Mouse (Mus musculus): Measurements from ENCODE around the gene Gadd45g. TPM values are rescaled to one million over a fixed set of nuclear protein-coding genes. Genes with fewer than 3 reads are reported as not detected.

The Gadd45g gene
- polyA plus RNA-seq, 1 experiment from 2014 or later: 192 TPM

DNA sequence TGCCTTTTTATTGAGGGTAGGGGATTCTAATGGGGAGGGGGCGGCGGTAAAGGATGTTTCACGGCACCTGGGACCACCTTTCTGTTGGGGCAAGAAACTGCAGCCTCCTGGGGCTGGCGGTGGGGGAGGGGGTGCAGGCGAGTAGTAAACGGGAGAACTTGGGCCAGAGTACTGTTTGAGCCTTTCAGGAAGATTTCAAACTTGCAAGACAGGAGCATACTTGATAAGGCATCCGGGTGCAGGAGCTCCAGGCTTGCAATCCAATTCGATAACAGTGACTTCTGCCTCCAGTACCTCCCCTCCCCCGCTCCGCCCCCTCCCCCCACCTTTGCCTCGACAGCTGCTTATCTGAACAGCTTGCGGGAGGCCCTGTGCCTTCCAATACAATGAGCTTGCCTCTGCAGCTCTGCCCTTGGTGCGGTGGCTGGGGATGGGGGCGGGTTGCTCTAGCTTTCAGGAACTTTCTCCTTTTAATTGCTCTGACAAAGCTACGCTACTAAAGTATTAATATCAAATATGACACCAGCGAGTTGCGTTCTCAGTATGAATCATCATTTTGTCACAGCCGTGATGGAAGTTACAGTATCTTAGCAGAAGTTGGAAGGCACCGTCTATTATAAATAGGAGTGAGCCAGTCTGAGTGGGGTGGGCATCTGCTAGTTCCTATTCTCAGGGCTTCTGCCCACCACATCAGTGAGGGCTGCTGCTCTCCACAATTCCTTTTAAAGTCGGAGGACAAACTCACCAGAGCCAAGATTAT is 2.2 kb downstream of the Gadd45g start:
- Histone ChIP-seq H3K27ac (replicated peaks) (peak overlapping the region; percentile 91), H3K4me1 (peaks cover 95% of the 10 kb centered on the region), H3K4me3 (peak overlapping the region; percentile 62), H3K9me3 (replicated peaks) (no peaks in the 10 kb centered on the region), H3K27me3 (ENCODE audit: low read depth, poor library complexity, severe bottlenecking) (peaks cover 77% of the 10 kb centered on the region), H3K36me3 (peaks cover 7% of the 10 kb centered on the region; the same call in 1 of the 2 replicates)
- DNase-seq (ENCODE audit: low spot score): peak; percentile 77
- under 1% methylated on average over 20 of the region's 20 CpGs for WGBS

DNA sequence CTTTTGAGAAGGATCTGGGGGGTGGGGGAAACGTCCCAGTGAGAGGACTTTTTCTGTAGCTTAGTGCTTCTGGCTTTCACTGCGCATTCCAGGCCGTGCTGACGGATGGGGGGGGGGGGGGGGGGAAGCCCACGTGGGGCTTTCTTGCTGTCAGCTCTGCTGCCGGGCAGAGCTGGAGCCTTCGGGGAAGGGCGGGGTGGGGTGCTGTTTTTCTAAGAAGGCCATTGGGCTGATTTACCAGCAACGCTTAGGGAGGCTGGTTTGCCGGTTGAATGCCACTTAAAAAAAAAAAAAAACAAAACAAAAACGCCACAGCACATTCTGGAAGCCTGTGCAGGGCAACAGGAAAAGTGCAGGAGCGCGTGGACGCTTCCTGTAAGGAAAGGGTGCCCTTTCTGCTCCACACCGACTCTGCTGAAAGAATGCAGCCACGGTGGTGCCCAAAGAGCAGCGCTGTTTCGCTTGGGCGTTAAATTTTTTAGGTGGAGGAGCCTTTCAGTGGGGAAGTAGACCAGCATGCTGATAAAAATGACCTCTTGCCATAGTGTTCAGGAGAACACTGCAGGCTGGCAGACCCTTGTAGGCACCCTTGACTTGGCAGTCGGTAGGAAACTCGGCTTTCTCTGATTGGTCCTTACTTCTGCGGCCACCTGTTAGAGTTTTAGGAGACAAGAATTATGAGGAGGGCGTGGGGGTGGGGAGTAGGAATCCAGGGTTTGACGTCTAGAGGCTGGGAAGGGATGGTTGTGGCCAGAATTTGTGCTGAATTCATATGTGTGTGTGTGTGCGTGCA is 3.0 kb downstream of the Gadd45g start:
- Histone ChIP-seq H3K27ac (replicated peaks) (peak overlapping the region; percentile 91), H3K27me3 (ENCODE audit: low read depth, poor library complexity, severe bottlenecking) (peaks cover 77% of the 10 kb centered on the region), H3K4me3 (peak overlapping the region; percentile 62), H3K4me1 (peaks cover 93% of the 10 kb centered on the region), H3K36me3 (peaks cover 7% of the 10 kb centered on the region; the same call in 1 of the 2 replicates), H3K9me3 (replicated peaks) (no peaks in the 10 kb centered on the region)
- peak; percentile 78 for DNase-seq (ENCODE audit: low spot score)
- 5% methylated on average over 25 of the region's 25 CpGs for WGBS

DNA sequence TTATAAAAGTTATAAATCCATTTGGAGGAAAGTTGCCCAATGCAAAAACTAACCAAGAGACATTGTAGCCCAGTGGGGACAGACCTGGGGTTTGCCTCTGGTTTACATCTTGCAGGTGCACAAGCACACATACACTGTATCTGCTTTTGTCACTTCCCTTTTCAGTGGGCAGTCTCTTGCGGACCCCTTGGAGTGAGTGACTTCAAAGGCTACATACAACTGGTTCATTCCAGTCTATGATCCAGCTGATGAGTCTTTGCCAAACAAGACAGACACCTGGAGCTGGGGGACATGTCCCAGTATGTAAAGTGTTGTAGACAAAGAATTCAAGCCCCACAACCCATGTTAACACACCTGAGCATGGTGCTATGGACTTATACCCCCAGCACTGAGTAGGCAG is 4.1 kb downstream of the Gadd45g start:
- no peaks in the 10 kb centered on the region for H3K9me3 ChIP-seq (replicated peaks)
- no peak overlapping the region for H3K4me3 ChIP-seq
- peaks cover 7% of the 10 kb centered on the region; the same call in 1 of the 2 replicates for H3K36me3 ChIP-seq
- WGBS: 69% methylated on average over 1 of the region's 1 CpGs
- no peak overlapping the region for H3K27ac ChIP-seq (replicated peaks)
- DNase-seq (ENCODE audit: low spot score): no peak
- H3K27me3 ChIP-seq (ENCODE audit: low read depth, poor library complexity, severe bottlenecking): peaks cover 80% of the 10 kb centered on the region
- peaks cover 82% of the 10 kb centered on the region for H3K4me1 ChIP-seq

DNA sequence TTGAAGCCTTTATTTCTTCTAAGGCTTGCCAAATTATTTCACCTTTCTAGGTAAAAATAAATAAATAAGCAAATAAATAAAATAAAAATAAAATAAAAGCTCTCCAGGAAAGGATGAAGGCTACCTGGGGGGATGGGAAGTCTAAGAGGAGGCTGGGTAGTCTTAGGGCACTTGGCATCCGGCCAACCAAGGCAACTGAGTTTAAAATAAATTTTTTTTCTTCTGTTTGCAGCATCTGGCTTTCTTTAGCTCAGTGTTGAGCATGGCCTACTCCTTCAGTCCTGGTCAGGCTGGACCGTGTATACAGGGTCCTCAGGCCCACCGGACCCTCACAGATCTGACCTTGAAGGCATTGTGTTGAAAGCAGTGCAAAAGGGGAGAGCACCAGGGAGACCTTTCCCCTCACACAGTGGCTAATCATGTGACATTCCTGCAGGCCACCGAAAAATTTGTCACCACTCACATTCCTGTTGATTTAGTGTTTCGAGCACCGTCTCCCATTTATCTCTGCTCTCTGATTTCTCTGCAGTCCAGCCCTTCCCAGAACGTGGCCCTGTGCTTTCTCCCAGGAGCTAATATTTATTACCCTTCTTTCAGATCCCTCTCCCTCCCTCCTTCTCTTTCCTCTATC is 6.2 kb downstream of the Gadd45g start:
- H3K36me3 ChIP-seq: peaks cover 5% of the 10 kb centered on the region; the same call in 1 of the 2 replicates
- no peak for DNase-seq (ENCODE audit: low spot score)
- no peak overlapping the region for H3K4me3 ChIP-seq
- H3K9me3 ChIP-seq (replicated peaks): no peaks in the 10 kb centered on the region
- H3K4me1 ChIP-seq: peaks cover 69% of the 10 kb centered on the region
- H3K27ac ChIP-seq (replicated peaks): no peak overlapping the region
- H3K27me3 ChIP-seq (ENCODE audit: low read depth, poor library complexity, severe bottlenecking): peaks cover 83% of the 10 kb centered on the region
- 37% methylated on average over 7 of the region's 7 CpGs for WGBS

DNA sequence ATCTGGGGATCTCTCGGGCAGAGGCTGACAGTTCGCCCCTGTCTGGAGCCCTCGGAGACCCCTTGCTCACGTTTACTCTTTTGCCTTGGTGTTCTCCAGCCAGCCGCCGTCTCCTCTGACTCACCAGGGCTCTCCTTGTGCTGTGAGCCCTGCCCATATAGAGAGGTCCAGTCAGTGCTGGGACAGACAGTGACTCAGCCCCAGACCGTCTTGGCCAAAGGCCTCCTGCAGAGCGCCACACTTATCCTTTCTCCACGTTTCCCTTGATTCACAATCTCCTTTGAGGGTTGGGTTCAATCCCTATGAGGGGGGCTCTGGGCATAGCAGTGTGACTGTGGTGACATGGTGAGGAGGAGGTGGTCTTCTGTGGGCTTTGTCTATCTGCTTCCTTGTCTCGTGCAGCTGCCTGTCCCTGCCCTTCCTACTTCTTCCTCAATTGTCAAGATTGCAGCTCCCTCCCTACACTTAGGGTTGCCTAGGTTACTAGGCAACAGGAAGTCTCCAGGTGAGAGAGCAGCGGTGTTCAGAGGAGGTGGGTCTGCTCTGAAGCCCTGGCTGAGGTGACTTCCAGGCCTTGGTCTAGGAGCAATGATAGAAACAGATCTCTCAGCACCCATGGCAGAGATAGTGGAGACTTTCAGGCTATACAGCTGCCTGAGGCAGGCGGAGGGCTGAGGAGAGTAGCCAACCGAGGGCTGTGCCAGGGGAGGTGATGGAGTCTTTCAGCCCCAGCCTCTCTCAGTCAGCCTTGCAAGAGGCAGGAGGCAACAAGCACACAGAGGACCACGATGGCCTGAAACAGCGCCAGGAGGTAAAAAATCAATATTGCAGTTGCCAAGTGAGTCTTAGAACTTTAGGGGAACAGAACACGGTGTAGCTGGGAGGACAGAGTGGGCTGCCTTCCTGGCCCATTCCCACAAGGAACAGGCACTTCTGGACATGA is 7.1 kb downstream of the Gadd45g start:
- H3K27me3 ChIP-seq (ENCODE audit: low read depth, poor library complexity, severe bottlenecking): peaks cover 84% of the 10 kb centered on the region
- H3K9me3 ChIP-seq (replicated peaks): no peaks in the 10 kb centered on the region
- H3K36me3 ChIP-seq: no peaks in the 10 kb centered on the region
- H3K27ac ChIP-seq (replicated peaks): peak overlapping the region; percentile 38
- H3K4me3 ChIP-seq: no peak overlapping the region
- peak; percentile 23 for DNase-seq (ENCODE audit: low spot score)
- H3K4me1 ChIP-seq: peaks cover 62% of the 10 kb centered on the region
- WGBS: 12% methylated on average over 16 of the region's 16 CpGs

DNA sequence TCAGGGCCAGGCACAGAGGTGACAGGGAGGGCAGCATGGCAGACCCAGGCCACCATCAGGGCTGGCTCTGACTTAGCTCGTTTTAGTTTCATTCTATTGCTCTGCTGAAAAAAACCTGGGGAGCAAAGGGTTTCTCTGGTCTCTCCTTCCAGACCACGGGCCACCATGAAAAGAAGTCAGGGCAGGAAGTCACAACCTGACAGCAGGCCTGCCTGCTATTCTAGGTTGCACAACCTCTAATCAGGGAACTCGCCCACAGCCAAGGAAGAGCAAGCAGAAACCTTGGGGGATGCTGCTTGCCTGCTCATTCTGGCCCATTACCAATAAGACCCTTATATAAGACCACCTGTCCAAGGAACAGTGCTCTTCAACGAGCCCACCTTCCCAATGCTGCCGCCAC is 9.1 kb downstream of the Gadd45g start:
- 85% methylated on average over 5 of the region's 5 CpGs for WGBS
- no peaks in the 10 kb centered on the region for H3K36me3 ChIP-seq
- H3K27ac ChIP-seq (replicated peaks): no peak overlapping the region
- peaks cover 82% of the 10 kb centered on the region for H3K27me3 ChIP-seq (ENCODE audit: low read depth, poor library complexity, severe bottlenecking)
- no peak overlapping the region for H3K4me3 ChIP-seq
- H3K9me3 ChIP-seq (replicated peaks): no peaks in the 10 kb centered on the region
- no peak for DNase-seq (ENCODE audit: low spot score)
- H3K4me1 ChIP-seq: peaks cover 47% of the 10 kb centered on the region

DNA sequence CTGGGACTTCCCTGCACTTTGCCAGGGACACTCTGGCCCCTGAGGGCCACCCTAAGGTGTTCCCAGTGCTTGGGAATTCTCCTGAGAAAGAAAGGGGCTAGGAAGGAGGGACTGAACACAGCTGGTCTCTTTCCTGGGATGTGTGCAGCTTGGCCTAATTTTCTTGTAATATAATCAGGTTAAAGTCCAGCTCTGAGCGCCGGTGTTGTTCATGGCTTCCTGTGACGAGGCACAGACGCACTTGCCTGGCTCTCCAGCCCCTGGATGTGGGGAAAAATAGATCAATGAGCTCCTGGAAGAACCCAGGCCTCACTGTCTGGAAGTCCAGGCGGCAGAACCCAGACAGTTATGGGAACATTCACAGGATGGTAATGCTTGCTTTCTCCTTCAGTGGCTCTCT is 10.7 kb downstream of the Gadd45g start:
- H3K4me3 ChIP-seq: no peak overlapping the region
- H3K36me3 ChIP-seq: no peaks in the 10 kb centered on the region
- H3K27ac ChIP-seq (replicated peaks): no peak overlapping the region
- H3K4me1 ChIP-seq: peaks cover 32% of the 10 kb centered on the region
- no peak for DNase-seq (ENCODE audit: low spot score)
- H3K27me3 ChIP-seq (ENCODE audit: low read depth, poor library complexity, severe bottlenecking): peaks cover 66% of the 10 kb centered on the region
- no peaks in the 10 kb centered on the region for H3K9me3 ChIP-seq (replicated peaks)
- WGBS: 76% methylated on average over 5 of the region's 5 CpGs

DNA sequence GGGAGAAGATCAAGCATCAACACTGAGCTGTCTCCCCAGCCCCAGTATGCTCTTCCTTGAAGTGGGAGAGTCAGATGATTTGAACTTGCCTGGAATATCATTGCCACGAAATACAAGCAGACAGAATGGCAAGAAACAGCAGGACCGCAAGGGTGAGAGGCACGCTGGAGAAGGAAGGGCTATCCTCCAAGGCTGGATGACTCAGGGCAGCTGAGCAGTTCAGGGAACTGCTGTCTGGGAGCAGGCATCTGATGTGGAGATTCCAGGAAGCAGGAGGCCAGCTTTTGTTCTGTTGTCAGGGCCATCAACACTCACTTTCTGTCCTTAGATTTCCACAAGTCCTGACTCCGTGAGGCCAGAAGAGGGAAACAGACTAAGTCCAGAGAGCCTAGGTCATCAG is 12.0 kb downstream of the Gadd45g start:
- no peak for DNase-seq (ENCODE audit: low spot score)
- Histone ChIP-seq H3K36me3 (no peaks in the 10 kb centered on the region), H3K4me1 (peaks cover 18% of the 10 kb centered on the region), H3K27ac (replicated peaks) (no peak overlapping the region), H3K27me3 (ENCODE audit: low read depth, poor library complexity, severe bottlenecking) (peaks cover 53% of the 10 kb centered on the region), H3K9me3 (replicated peaks) (0 out of 2 replicates have a peak, but pooled peaks cover 6% of the 10 kb centered on the region), H3K4me3 (no peak overlapping the region)
- WGBS: 63% methylated on average over 4 of the region's 4 CpGs

DNA sequence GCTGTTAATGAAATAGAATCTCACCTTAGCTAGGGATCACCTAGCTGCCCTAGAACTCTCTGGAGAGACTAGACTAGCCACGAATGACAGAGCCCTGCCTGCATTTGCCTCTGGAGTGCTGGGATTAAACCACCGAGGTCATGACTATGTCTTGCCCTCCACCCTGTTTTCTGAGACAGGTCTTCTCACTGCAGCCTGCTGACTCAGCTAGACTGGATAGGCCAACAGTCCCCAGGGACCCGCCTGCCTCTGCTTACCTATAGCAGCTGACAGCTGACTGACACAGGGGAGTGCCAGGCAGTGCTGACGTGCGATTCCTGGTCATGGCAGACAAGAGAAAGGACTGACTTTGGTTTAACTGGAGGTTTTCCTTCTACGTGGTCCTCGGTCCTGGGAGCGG is 12.7 kb downstream of the Gadd45g start:
- H3K4me3 ChIP-seq: no peak overlapping the region
- H3K27ac ChIP-seq (replicated peaks): no peak overlapping the region
- H3K36me3 ChIP-seq: no peaks in the 10 kb centered on the region
- peaks cover 46% of the 10 kb centered on the region for H3K27me3 ChIP-seq (ENCODE audit: low read depth, poor library complexity, severe bottlenecking)
- H3K4me1 ChIP-seq: peaks cover 12% of the 10 kb centered on the region
- 89% methylated on average over 8 of the region's 8 CpGs for WGBS
- DNase-seq (ENCODE audit: low spot score): no peak
- 0 out of 2 replicates have a peak, but pooled peaks cover 6% of the 10 kb centered on the region for H3K9me3 ChIP-seq (replicated peaks)

DNA sequence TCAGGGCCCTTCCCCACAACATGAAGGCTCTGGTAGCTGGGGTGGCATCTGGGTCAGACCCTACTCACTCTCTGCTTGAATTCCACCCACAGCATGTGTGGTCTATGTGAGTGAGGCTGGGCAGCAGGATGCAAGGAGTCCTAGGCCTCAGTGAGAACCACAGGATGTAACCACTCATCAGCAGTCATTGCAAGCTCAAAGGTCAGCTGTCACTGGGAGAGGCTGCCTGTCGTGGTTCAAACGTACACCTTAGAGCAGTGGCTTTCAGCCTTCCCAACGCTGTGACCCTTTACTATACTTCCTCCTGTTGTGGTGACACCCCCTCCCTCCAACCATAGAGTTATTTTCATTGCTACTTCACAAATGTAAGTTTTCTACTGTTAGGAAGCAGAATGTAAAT is 13.3 kb downstream of the Gadd45g start:
- H3K4me3 ChIP-seq: no peak overlapping the region
- H3K4me1 ChIP-seq: peaks cover 12% of the 10 kb centered on the region
- no peak for DNase-seq (ENCODE audit: low spot score)
- H3K27me3 ChIP-seq (ENCODE audit: low read depth, poor library complexity, severe bottlenecking): peaks cover 40% of the 10 kb centered on the region
- 0 out of 2 replicates have a peak, but pooled peaks cover 6% of the 10 kb centered on the region for H3K9me3 ChIP-seq (replicated peaks)
- no peak overlapping the region for H3K27ac ChIP-seq (replicated peaks)
- 72% methylated on average over 3 of the region's 3 CpGs for WGBS
- no peaks in the 10 kb centered on the region for H3K36me3 ChIP-seq

DNA sequence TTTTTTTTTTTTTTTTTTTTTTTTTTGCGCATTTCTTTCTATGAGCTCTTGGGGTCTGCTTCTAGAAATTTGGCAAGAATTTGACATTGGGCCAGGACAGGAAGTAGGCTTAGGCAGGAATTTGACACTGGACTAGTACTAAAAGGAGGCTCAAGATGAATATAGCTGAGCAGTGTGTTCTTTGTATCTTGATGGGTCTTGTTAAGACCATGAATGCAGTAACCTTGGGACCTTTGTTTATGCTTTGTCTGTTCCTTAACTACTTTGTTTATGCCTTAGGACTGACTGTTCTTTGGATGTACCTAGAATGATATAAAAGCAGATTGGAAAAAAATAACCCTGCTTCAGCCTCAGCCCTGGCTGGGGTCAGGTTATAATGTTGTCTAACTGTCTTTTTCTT is 16.3 kb downstream of the Gadd45g start:
- 82% methylated on average over 1 of the region's 1 CpGs for WGBS
- Histone ChIP-seq H3K9me3 (replicated peaks) (0 out of 2 replicates have a peak, but pooled peaks cover 6% of the 10 kb centered on the region), H3K27me3 (ENCODE audit: low read depth, poor library complexity, severe bottlenecking) (peaks cover 32% of the 10 kb centered on the region), H3K4me1 (peaks cover 8% of the 10 kb centered on the region; the same call in 1 of the 2 replicates), H3K27ac (replicated peaks) (no peak overlapping the region), H3K36me3 (no peaks in the 10 kb centered on the region), H3K4me3 (no peak overlapping the region)
- no peak for DNase-seq (ENCODE audit: low spot score)
